Mouse (Mus musculus) kidney, postnatal 0 days (tissue): Measurements from ENCODE around the gene Prorsd1. TPM values are rescaled to one million over a fixed set of nuclear protein-coding genes. Genes with fewer than 3 reads are reported as not detected.

Experiments
- ATAC-seq: fragments of 200-750 bp; cut with Nextera tagmentation; replicated peaks from 2 replicates; pipeline ENCODE4 v1.8.0; 2017; ENCODE audit warnings: low read depth, moderate number of reproducible peaks, moderate TSS enrichment, moderate library complexity; ENCODE audit not compliant: low FRiP score
- DNase-seq: peaks from one replicate; pipeline ENCODE4 v3.0.0-alpha.2; 2016; ENCODE audit warnings: low spot score
- H3K27ac ChIP-seq: fragments of 300-500 bp; sonication (generic); 2 replicates; pipeline ENCODE4 v1.5.1; 2014; ENCODE audit warnings: mild to moderate bottlenecking
- H3K27me3 ChIP-seq: fragments of 300-500 bp; sonication (generic); 2 replicates; pipeline ENCODE4 v1.6.1; 2014; ENCODE audit warnings: low read length, mixed read lengths; ENCODE audit not compliant: insufficient read depth
- H3K36me3 ChIP-seq: fragments of 300-500 bp; sonication (generic); 2 replicates; pipeline ENCODE4 v1.6.1; 2014; ENCODE audit warnings: low read length, mixed read lengths; ENCODE audit not compliant: insufficient read depth
- H3K4me1 ChIP-seq: fragments of 300-500 bp; sonication (generic); replicated peaks from 2 replicates; pipeline ENCODE4 v1.6.1; 2014; ENCODE audit warnings: antibody characterized with exemption, low read length, mixed read lengths; ENCODE audit not compliant: insufficient read depth
- H3K4me2 ChIP-seq: fragments of 300-500 bp; sonication (generic); 2 replicates; pipeline ENCODE4 v1.6.1; 2014; ENCODE audit warnings: mild to moderate bottlenecking, low read length, moderate library complexity, mixed read lengths
- H3K4me3 ChIP-seq: fragments of 300-500 bp; sonication (generic); replicated peaks from 2 replicates; pipeline ENCODE4 v1.5.1; 2014; ENCODE audit warnings: low read depth, low read length
- H3K9ac ChIP-seq: fragments of 300-500 bp; sonication (generic); 2 replicates; pipeline ENCODE4 v1.6.1; 2014; ENCODE audit warnings: low read depth, low read length
- H3K9me3 ChIP-seq: fragments of 300-500 bp; sonication (generic); replicated peaks from 2 replicates; pipeline ENCODE4 v1.6.1; 2016; ENCODE audit warnings: low read length, inconsistent platforms, mixed read lengths
- CTCF ChIP-seq: IDR thresholded peaks from 2 replicates; pipeline ENCODE4 v1.5.1; 2016; ENCODE audit warnings: antibody characterized with exemption, low read depth, mild to moderate bottlenecking, moderate library complexity
- WGBS: fragments of 180-500 bp; shearing (Covaris S2); extraction: QIAGEN DNeasy Blood & Tissue Kit; methylation state at CpG from one replicate; pipeline ENCODE4 v1.1.7; 2014; 5-methylcytosine and 5-hydroxymethylcytosine counted together
- polyA plus RNA-seq: library from polyadenylated mRNA; unstranded; fragments of >200 nt; fragmentation: Nextera tagmentation; extraction: Ambion mirVana; gene quantifications from 2 replicates; pipeline ENCODE4 v1.2.1, GENCODE M21; 2015

The Prorsd1 gene
- polyA plus RNA-seq, 1 experiment from 2014 or later: 29.6 TPM

DNA sequence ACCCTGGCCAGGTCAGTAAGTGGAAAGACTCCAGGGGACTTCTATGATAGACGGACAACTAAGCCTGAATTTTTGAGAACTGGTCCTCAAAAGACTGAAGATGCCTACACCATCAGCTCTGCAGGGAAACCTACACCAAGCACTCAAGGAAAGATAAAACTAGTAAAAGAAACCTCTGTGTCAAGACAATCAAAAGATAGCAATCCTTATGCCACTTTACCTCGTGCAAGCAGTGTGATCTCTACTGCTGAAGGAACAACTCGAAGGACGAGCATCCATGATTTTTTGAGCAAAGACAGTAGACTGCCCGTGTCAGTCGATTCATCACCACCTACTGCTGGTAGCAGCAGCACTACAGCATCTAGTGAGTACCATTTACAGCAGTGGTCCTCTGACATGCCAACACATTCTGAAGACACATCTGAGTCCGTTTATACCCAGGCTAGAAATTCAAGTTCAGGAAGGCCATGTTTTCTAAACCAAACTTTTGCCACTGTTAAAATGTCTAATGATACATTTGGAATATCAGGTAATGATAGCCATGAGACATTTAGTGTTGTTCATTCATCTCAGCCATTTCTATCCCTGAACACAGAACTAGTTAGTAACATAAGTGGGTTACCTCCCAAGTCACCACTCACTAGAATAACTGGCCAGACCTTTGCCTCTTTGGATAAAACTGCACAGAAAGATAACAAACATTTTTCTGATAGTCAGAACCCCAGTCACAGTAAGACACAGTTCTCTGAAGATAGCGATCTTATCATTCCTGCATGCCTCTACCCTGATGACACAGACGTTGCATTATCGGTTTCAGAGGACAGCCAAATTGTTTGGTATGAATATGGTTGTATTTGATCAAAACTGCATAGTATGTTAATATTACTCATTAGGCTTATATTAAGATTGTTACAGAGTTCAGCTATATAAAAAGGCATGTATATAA is 10.6 kb downstream of the Prorsd1 start:
- Histone ChIP-seq H3K4me3 (no peak overlapping the region), H3K4me1 (no peaks in the 10 kb centered on the region), H3K27me3 (no peaks in the 10 kb centered on the region), H3K9me3 (no peaks in the 10 kb centered on the region), H3K4me2 (no peak overlapping the region), H3K9ac (no peak overlapping the region), H3K27ac (no peak overlapping the region), H3K36me3 (peaks cover 19% of the 10 kb centered on the region; the same call in 1 of the 2 replicates)
- no peak for TF ChIP-seq CTCF
- no peak for ATAC-seq
- 91% methylated on average over 10 of the region's 10 CpGs for WGBS
- DNase-seq: no peak

- Histone ChIP-seq H3K27ac (no peak overlapping the region), H3K4me2 (no peak overlapping the region), H3K9me3 (no peaks in the 10 kb centered on the region), H3K36me3 (peaks cover 10% of the 10 kb centered on the region; the same call in 1 of the 2 replicates), H3K27me3 (no peaks in the 10 kb centered on the region), H3K4me1 (no peaks in the 10 kb centered on the region), H3K9ac (no peak overlapping the region), H3K4me3 (no peak overlapping the region)
- no peak for ATAC-seq
- no peak for TF ChIP-seq CTCF
- WGBS: 85% methylated on average over 3 of the region's 3 CpGs
- DNase-seq: no peak
Observed at GRCm38 (mm10) chr11:29496962-29497361, 17.9 kb downstream of the Prorsd1 start.

- Histone ChIP-seq H3K4me2 (no peak overlapping the region), H3K4me1 (no peaks in the 10 kb centered on the region), H3K36me3 (no peaks in the 10 kb centered on the region), H3K27ac (no peak overlapping the region), H3K9ac (no peak overlapping the region), H3K9me3 (no peaks in the 10 kb centered on the region), H3K4me3 (no peak overlapping the region), H3K27me3 (no peaks in the 10 kb centered on the region)
- ATAC-seq (no peak), DNase-seq (no peak)
- no peak for TF ChIP-seq CTCF
- WGBS: 94% methylated on average over 1 of the region's 1 CpGs
Observed at GRCm38 (mm10) chr11:29493135-29493534, 21.7 kb downstream of the Prorsd1 start.

DNA sequence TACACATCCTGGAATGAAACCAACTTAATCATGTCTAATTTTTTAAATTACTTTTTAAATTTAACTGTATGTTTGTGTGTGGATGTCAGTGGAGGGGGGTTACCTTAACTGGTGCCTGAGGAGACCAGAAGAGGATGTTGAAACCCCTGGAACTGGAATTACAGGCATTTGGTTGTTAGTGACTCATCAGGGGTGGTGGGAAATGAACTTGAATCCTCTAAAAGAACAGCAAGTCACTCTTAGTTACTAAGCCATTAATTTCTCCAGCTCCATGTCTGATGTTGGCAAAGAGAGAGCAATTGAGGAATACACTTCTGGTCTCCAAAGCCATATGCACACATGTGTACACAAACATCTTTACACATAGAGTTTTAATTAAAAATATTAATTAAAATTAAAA is 40.2 kb downstream of the Prorsd1 start:
- H3K27me3 ChIP-seq: no peaks in the 10 kb centered on the region
- no peak overlapping the region for H3K4me3 ChIP-seq
- TF ChIP-seq CTCF: no peak
- ATAC-seq (no peak), DNase-seq (no peak)
- H3K4me2 ChIP-seq: no peak overlapping the region
- H3K9ac ChIP-seq: no peak overlapping the region
- no peaks in the 10 kb centered on the region for H3K9me3 ChIP-seq
- H3K27ac ChIP-seq: no peak overlapping the region
- H3K36me3 ChIP-seq: 0 out of 2 replicates have a peak, but pooled peaks cover 4% of the 10 kb centered on the region
- H3K4me1 ChIP-seq: no peaks in the 10 kb centered on the region

Other genes with a start within 250 kb of the Prorsd1 start
- gene Ccdc88a, start 141.4 kb downstream of the Prorsd1 start, polyA plus RNA-seq: 19.5 and 21.8 TPM in 2 replicates
- gene Mtif2, start 11.4 kb upstream of the Prorsd1 start, polyA plus RNA-seq: 28.5 and 30.4 TPM in 2 replicates
- gene Clhc1, start 32.9 kb upstream of the Prorsd1 start, polyA plus RNA-seq: 0.07 TPM in 1 of 2 replicates, not detected in the other
- gene Rps27a, start 33.1 kb upstream of the Prorsd1 start, polyA plus RNA-seq: 1,209 and 1,412 TPM in 2 replicates
- gene Rtn4, start 177.9 kb upstream of the Prorsd1 start, polyA plus RNA-seq: 62.2 and 75.0 TPM in 2 replicates